Mouse (Mus musculus) heart, postnatal 36 days (tissue): Measurements from ENCODE around the gene Gm11555. TPM values are rescaled to one million over a fixed set of nuclear protein-coding genes. Genes with fewer than 3 reads are reported as not detected.
"Not testable (repeated sequence)": the region's sequence is repeated elsewhere in the genome, so short reads cannot be mapped to it uniquely, and the experiment has no call there.

Experiments
- DNase-seq, 2 experiments: peaks; one replicate each; pipeline ENCODE4 v3.0.0; 2021 to 2022
- intact Hi-C: fragments of 180-260 bp; cut with DNase I; formaldehyde crosslinking; loops from one replicate; pipeline ENCODE4 v1.15.1; 2025
- total RNA-seq, 2 experiments: library from RNA; stranded (reverse); gene quantifications; 2 replicates each; pipeline ENCODE4 v1.2.3; 2021

Gm11555 gene
- total RNA-seq, 2 experiments from 2014 or later, result not detected

DNA sequence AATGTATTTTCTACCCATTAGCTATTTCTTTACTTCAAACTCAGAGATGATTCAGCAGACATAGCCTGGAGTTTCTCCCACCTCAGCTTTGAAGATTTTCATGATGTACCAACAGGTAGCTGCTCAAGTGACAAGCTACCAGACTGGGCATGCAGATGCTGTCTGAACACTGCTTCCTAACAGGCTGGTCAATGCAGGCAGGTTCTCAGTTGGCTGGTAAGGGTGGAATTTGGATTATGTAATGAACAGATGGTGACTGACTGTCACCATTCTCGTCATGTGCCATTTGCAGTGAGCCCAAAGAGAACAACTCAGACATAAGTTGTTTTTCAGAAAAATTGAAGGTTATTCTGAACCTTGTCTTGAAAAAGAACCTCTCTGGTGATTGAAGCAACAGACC lies 40.9 kb downstream of the Gm11555 start:
- intact Hi-C loops, result no loop called here
- no peak for DNase-seq

DNA sequence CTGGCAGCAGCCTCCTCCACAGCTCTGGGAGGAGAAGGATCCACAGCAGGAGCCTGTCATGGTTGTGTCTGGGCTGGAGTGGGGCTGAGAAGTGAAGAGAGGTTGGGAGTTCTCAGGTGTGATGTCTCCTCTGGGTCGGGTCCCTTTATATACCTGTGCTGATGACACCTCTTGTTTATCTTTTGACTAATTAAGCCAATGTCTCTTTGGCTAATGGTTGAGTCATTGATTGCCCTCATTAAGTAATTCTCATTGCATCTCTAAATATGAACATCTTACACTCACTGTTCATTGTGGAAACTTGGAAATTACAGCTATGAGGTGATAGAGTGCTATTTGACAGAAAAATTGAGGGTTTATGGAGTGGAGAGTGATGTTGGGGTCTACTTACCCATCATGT lies 46.8 kb downstream of the Gm11555 start, which contains the start of gene Gm11938:
Gene Gm11938, minus strand, starts transcription at position 101 of the 400 bp plus-strand sequence.
- DNase-seq, intact Hi-C loops: not testable (repeated sequence)

Other genes starting within 250 kb of the Gm11555 start
- not detected for gene Krt12, start 228.0 kb downstream of the Gm11555 start, total RNA-seq
- gene Krt20, start 212.1 kb downstream of the Gm11555 start, total RNA-seq, result not detected
- not detected for gene Krt23, start 157.1 kb downstream of the Gm11555 start, total RNA-seq
- not detected for gene Krt39, start 128.9 kb downstream of the Gm11555 start, total RNA-seq
- not detected for gene Krt40, start 107.1 kb downstream of the Gm11555 start, total RNA-seq
- not detected for gene Krtap3-3, start 99.4 kb downstream of the Gm11555 start, total RNA-seq
- not detected for gene Krtap3-2, start 93.4 kb downstream of the Gm11555 start, total RNA-seq
- not detected for gene Gm11939, start 90.8 kb downstream of the Gm11555 start, total RNA-seq
- gene Krtap3-1, start 83.6 kb downstream of the Gm11555 start, total RNA-seq, result not detected
- not detected for gene Krtap1-5, start 69.2 kb downstream of the Gm11555 start, total RNA-seq
- gene Krtap1-4, start 66.6 kb downstream of the Gm11555 start, total RNA-seq, result not detected
- gene Krtap1-3, start 58.9 kb downstream of the Gm11555 start, total RNA-seq, result not detected
- gene Krtap9-3, start 52.1 kb downstream of the Gm11555 start, total RNA-seq, result not detected
- gene Gm11938, start 46.9 kb downstream of the Gm11555 start, total RNA-seq, result not detected
- gene Gm11937, start 40.0 kb downstream of the Gm11555 start, total RNA-seq, result not detected
- gene Krtap2-4, start 35.4 kb downstream of the Gm11555 start, total RNA-seq, result not detected
- gene Gm11562, start 29.8 kb downstream of the Gm11555 start, total RNA-seq, result not detected
- not detected for gene Krtap4-1, start 22.0 kb downstream of the Gm11555 start, total RNA-seq
- gene Krtap4-2, start 15.2 kb downstream of the Gm11555 start, total RNA-seq, result not detected
- gene Krtap4-7, start 6.1 kb downstream of the Gm11555 start, total RNA-seq, result not detected
- gene Gm11563, start 8.7 kb upstream of the Gm11555 start, total RNA-seq, result not detected
- gene Krtap4-6, start 15.7 kb upstream of the Gm11555 start, total RNA-seq, result not detected
- gene Gm14190, start 40.5 kb upstream of the Gm11555 start, total RNA-seq, result not detected
- not detected for gene Gm14180, start 84.1 kb upstream of the Gm11555 start, total RNA-seq
- not detected for gene Gm11595, start 122.7 kb upstream of the Gm11555 start, total RNA-seq
- gene Krtap4-8, start 130.5 kb upstream of the Gm11555 start, total RNA-seq, result not detected
- not detected for gene Krtap4-9, start 135.0 kb upstream of the Gm11555 start, total RNA-seq
- gene Gm11596, start 143.2 kb upstream of the Gm11555 start, total RNA-seq, result not detected
- not detected for gene Gm11569, start 148.7 kb upstream of the Gm11555 start, total RNA-seq
- not detected for gene Gm11554, start 154.2 kb upstream of the Gm11555 start, total RNA-seq
- gene Krtap4-13, start 159.7 kb upstream of the Gm11555 start, total RNA-seq, result not detected
- gene Gm11564, start 165.4 kb upstream of the Gm11555 start, total RNA-seq, result not detected
- gene 2300003K06Rik, start 187.8 kb upstream of the Gm11555 start, total RNA-seq, result not detected
- gene Krtap4-16, start 201.4 kb upstream of the Gm11555 start, total RNA-seq, result not detected
- not detected for gene Gm11568, start 207.7 kb upstream of the Gm11555 start, total RNA-seq
- gene Gm11559, start 214.2 kb upstream of the Gm11555 start, total RNA-seq, result not detected
- gene Krtap9-1, start 223.2 kb upstream of the Gm11555 start, total RNA-seq, result not detected
- not detected for gene Gm11567, start 229.0 kb upstream of the Gm11555 start, total RNA-seq